Mouse (Mus musculus) C2C12 (cell line): ENCODE results near the gene Tmem109. TPM values are rescaled to one million over a fixed set of nuclear protein-coding genes. Genes with fewer than 3 reads are reported as not detected.

Experiments
- H3K27me3 ChIP-seq: one replicate; pipeline ENCODE4 v1.6.1; 2011; ENCODE audit not compliant: control insufficient read depth, insufficient read depth, insufficient read length
- H3K36me3 ChIP-seq: one replicate; pipeline ENCODE4 v1.6.1; 2011; ENCODE audit not compliant: control insufficient read depth, insufficient read depth
- H3K4me3 ChIP-seq: one replicate; pipeline ENCODE4 v1.5.1; 2011; ENCODE audit warnings: mild to moderate bottlenecking, control low read depth; ENCODE audit not compliant: poor library complexity, insufficient read depth, severe bottlenecking
- H3K79me2 ChIP-seq: one replicate; pipeline ENCODE4 v1.6.1; 2011; ENCODE audit not compliant: control insufficient read depth, insufficient read depth
- H3K79me3 ChIP-seq: one replicate; pipeline ENCODE4 v1.6.1; 2011; ENCODE audit warnings: low read depth, control low read depth
- H3ac ChIP-seq: one replicate; pipeline ENCODE3; 2011; ENCODE audit warnings: low read depth; ENCODE audit not compliant: control insufficient read depth, insufficient read length
- CEBPB ChIP-seq: IDR thresholded peaks from one replicate; pipeline ENCODE4 v1.6.1; 2011; ENCODE audit warnings: low read depth, mild to moderate bottlenecking, control low read depth, moderate library complexity
- CTCF ChIP-seq: IDR thresholded peaks from one replicate; pipeline ENCODE4 v1.5.1; 2011; ENCODE audit not compliant: control insufficient read depth, insufficient read depth, insufficient read length
- FOSL1 ChIP-seq: IDR thresholded peaks from one replicate; pipeline ENCODE4 v1.8.0; 2011; ENCODE audit warnings: mild to moderate bottlenecking, low read length; ENCODE audit not compliant: poor library complexity, insufficient read depth, severe bottlenecking
- MAX ChIP-seq: IDR thresholded peaks from one replicate; pipeline ENCODE4 v1.6.1; 2011; ENCODE audit warnings: mild to moderate bottlenecking, control low read depth
- MYOD1 ChIP-seq: IDR thresholded peaks from one replicate; pipeline ENCODE4 v1.6.1; 2011; ENCODE audit warnings: low read depth; ENCODE audit not compliant: control insufficient read depth, insufficient read length
- MYOG ChIP-seq: IDR thresholded peaks from one replicate; pipeline ENCODE4 v1.6.1; 2011; ENCODE audit not compliant: control insufficient read depth, insufficient read length; ENCODE audit errors: extremely low read depth
- USF1 ChIP-seq: IDR thresholded peaks from one replicate; pipeline ENCODE4 v1.6.1; 2011; ENCODE audit warnings: low read depth, mild to moderate bottlenecking, control low read depth, moderate library complexity
- polyA plus RNA-seq: library from polyadenylated mRNA; unstranded; fragments of >200 nt; fragmentation: generic; extraction: Trizol; gene quantifications from one replicate; pipeline ENCODE4 v1.2.1, GENCODE M21; 2012; ENCODE audit warnings: missing spikeins

The Tmem109 gene
- polyA plus RNA-seq, 1 experiment, result 141 TPM

- H3ac ChIP-seq, result peak within 1 kb of the TSS; percentile 94
- H3K79me3 ChIP-seq, result peaks cover 22% of the 10 kb centered on the region
- H3K4me3 ChIP-seq, result peak within 1 kb of the TSS; percentile 80
- H3K27me3 ChIP-seq, result no peaks in the 10 kb centered on the region
- no peak for TF ChIP-seq MAX
- no peak for TF ChIP-seq MYOD1
- TF ChIP-seq CEBPB, result no peak
- no peak for TF ChIP-seq MYOG
- TF ChIP-seq CTCF, result no peak
- no peak for TF ChIP-seq USF1
- TF ChIP-seq FOSL1, result no peak
- peaks cover 36% of the 10 kb centered on the region for H3K79me2 ChIP-seq
- H3K36me3 ChIP-seq, result peaks cover 61% of the 10 kb centered on the region
These were observed 11.8 kb downstream of the Tmem109 start, which contains the start of gene Tmem132a for GRCm38 (mm10) chr19:10869886-10870527. Tmem132a (minus strand) TSS chr19:10869940.

- Histone ChIP-seq H3ac (peak overlapping the region; percentile 85), H3K4me3 (peak overlapping the region; percentile 80), H3K36me3 (peaks cover 64% of the 10 kb centered on the region), H3K79me3 (peaks cover 21% of the 10 kb centered on the region), H3K27me3 (no peaks in the 10 kb centered on the region), H3K79me2 (peaks cover 34% of the 10 kb centered on the region)
- TF ChIP-seq MAX, result peak; percentile 95
- no peak for TF ChIP-seq FOSL1
- TF ChIP-seq CTCF, result no peak
- TF ChIP-seq MYOD1, result no peak
- TF ChIP-seq USF1, result peak; percentile 66
- TF ChIP-seq CEBPB, result no peak
- TF ChIP-seq MYOG, result no peak
These were observed 12.4 kb downstream of the Tmem109 start for GRCm38 (mm10) chr19:10869241-10869885.

- peak overlapping the region; percentile 80 for H3K4me3 ChIP-seq
- peak overlapping the region; percentile 94 for H3ac ChIP-seq
- H3K79me3 ChIP-seq, result peaks cover 21% of the 10 kb centered on the region
- peaks cover 34% of the 10 kb centered on the region for H3K79me2 ChIP-seq
- no peak for TF ChIP-seq CEBPB
- no peak for TF ChIP-seq USF1
- TF ChIP-seq MYOD1, result no peak
- TF ChIP-seq MYOG, result no peak
- TF ChIP-seq FOSL1, result no peak
- no peak for TF ChIP-seq MAX
- TF ChIP-seq CTCF, result no peak
- H3K36me3 ChIP-seq, result peaks cover 65% of the 10 kb centered on the region
- H3K27me3 ChIP-seq, result no peaks in the 10 kb centered on the region
These were observed 13.1 kb downstream of the Tmem109 start for GRCm38 (mm10) chr19:10868623-10869141.

- Histone ChIP-seq H3K79me3 (peaks cover 21% of the 10 kb centered on the region), H3ac (peak overlapping the region; percentile 94), H3K4me3 (peak overlapping the region; percentile 80), H3K36me3 (peaks cover 65% of the 10 kb centered on the region), H3K79me2 (peaks cover 34% of the 10 kb centered on the region), H3K27me3 (no peaks in the 10 kb centered on the region)
- no peak for TF ChIP-seq FOSL1
- no peak for TF ChIP-seq CTCF
- TF ChIP-seq MYOD1, result no peak
- TF ChIP-seq USF1, result no peak
- no peak for TF ChIP-seq MAX
- no peak for TF ChIP-seq CEBPB
- no peak for TF ChIP-seq MYOG
These were observed 13.7 kb downstream of the Tmem109 start for GRCm38 (mm10) chr19:10867946-10868622.

- H3K4me3 ChIP-seq, result no peak overlapping the region
- peaks cover 34% of the 10 kb centered on the region for H3K79me2 ChIP-seq
- TF ChIP-seq MAX, result no peak
- TF ChIP-seq FOSL1, result no peak
- no peak for TF ChIP-seq CEBPB
- no peak for TF ChIP-seq USF1
- no peak for TF ChIP-seq MYOD1
- no peak for TF ChIP-seq CTCF
- no peak for TF ChIP-seq MYOG
- H3K36me3 ChIP-seq, result peaks cover 62% of the 10 kb centered on the region
- peaks cover 21% of the 10 kb centered on the region for H3K79me3 ChIP-seq
- H3K27me3 ChIP-seq, result no peaks in the 10 kb centered on the region
- no peak overlapping the region for H3ac ChIP-seq
These were observed 15.4 kb downstream of the Tmem109 start for GRCm38 (mm10) chr19:10866351-10866750.
